Mouse (Mus musculus) stomach, postnatal 0 days (tissue): ENCODE results near the gene A830018L16Rik. TPM values are rescaled to one million over a fixed set of nuclear protein-coding genes. Genes with fewer than 3 reads are reported as not detected.

Experiments used
- ATAC-seq: fragments of 200-750 bp; cut with Nextera tagmentation; 2 replicates; pipeline ENCODE4 v1.8.0; 2017; ENCODE audit not compliant: low FRiP score, low TSS enrichment
- DNase-seq: peaks from one replicate; pipeline ENCODE4 v3.0.0-alpha.2; 2016; ENCODE audit warnings: low spot score
- H3K27ac ChIP-seq: fragments of 300-500 bp; sonication (generic); replicated peaks from 2 replicates; pipeline ENCODE4 v1.5.1; 2014; ENCODE audit warnings: mild to moderate bottlenecking, control low read depth
- H3K27me3 ChIP-seq: fragments of 300-500 bp; sonication (generic); 2 replicates; pipeline ENCODE4 v1.6.1; 2014; ENCODE audit warnings: low read length; ENCODE audit not compliant: control insufficient read depth, insufficient read depth
- H3K36me3 ChIP-seq: fragments of 300-500 bp; sonication (generic); 2 replicates; pipeline ENCODE4 v1.6.1; 2014; ENCODE audit warnings: low read length, mixed read lengths; ENCODE audit not compliant: control insufficient read depth, insufficient read depth
- H3K4me1 ChIP-seq: fragments of 300-500 bp; sonication (generic); replicated peaks from 2 replicates; pipeline ENCODE4 v1.6.1; 2014; ENCODE audit warnings: antibody characterized with exemption; ENCODE audit not compliant: control insufficient read depth, insufficient read depth
- H3K4me2 ChIP-seq: fragments of 300-500 bp; sonication (generic); replicated peaks from 2 replicates; pipeline ENCODE4 v1.6.1; 2014; ENCODE audit warnings: low read depth, mild to moderate bottlenecking, control low read depth, moderate library complexity
- H3K4me3 ChIP-seq: fragments of 300-500 bp; sonication (generic); 2 replicates; pipeline ENCODE4 v1.5.1; 2014; ENCODE audit warnings: low read depth, low read length, control low read depth
- H3K9ac ChIP-seq: fragments of 300-500 bp; sonication (generic); 2 replicates; pipeline ENCODE4 v1.6.1; 2014; ENCODE audit warnings: mild to moderate bottlenecking, low read length, control low read depth, mixed read lengths
- H3K9me3 ChIP-seq: fragments of 300-500 bp; sonication (generic); 2 replicates; pipeline ENCODE4 v1.6.1; 2016; ENCODE audit warnings: low read length; ENCODE audit not compliant: control insufficient read depth
- CTCF ChIP-seq: IDR thresholded peaks from 2 replicates; pipeline ENCODE4 v1.5.1; 2016; ENCODE audit warnings: antibody characterized with exemption, low read depth, mild to moderate bottlenecking, moderate library complexity
- EP300 ChIP-seq: optimal IDR thresholded peaks from 2 replicates; pipeline ENCODE3; 2016; ENCODE audit warnings: antibody characterized with exemption
- WGBS: fragments of 180-500 bp; shearing (Covaris S2); extraction: QIAGEN DNeasy Blood & Tissue Kit; methylation state at CpG from one replicate; pipeline ENCODE4 v1.1.7; 2014; 5-methylcytosine and 5-hydroxymethylcytosine counted together
- polyA plus RNA-seq: library from polyadenylated mRNA; unstranded; fragments of >200 nt; fragmentation: Nextera tagmentation; extraction: Ambion mirVana; gene quantifications from 2 replicates; pipeline ENCODE4 v1.2.1, GENCODE M21; 2015

A830018L16Rik gene
- polyA plus RNA-seq, 1 experiment from 2014 or later, result 3.5 TPM

DNA sequence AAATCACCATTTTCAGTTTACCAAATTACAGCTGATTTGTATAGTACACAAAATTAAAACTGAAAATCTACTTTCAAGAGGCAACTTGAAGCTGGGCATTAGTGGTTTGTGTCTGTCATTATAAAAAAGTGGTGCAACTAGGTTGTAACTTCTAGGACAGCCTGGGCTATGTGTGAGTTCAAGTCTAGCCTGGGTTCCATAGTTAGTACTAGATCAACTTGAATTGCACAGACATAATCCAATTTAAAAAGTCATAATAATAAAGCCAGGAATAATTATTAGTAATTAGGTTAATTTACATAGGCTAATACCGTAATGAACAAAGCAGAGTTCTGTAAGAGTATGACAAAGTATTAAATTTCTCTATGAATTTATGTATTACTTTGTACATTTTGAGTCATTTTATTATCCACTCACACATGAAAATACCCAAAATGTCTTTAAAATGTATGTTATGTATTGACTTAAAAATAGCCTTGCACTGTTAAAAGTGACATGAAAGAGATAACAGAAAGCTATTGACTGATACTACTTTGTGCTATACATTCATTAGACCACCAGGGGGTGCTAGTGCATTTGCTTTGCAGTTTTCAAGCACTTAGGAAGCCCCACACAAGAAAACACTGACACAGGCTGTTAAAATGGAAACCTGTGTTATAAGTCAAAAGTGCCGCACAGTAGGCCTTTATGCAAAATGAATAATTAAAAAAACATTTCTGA lies 243.6 kb downstream of the A830018L16Rik start:
- DNase-seq, result peak; percentile 16
- Histone ChIP-seq H3K4me1 (no peaks in the 10 kb centered on the region), H3K27ac (no peak overlapping the region), H3K27me3 (no peaks in the 10 kb centered on the region), H3K4me2 (no peak overlapping the region), H3K36me3 (no peaks in the 10 kb centered on the region), H3K9ac (no peak overlapping the region), H3K9me3 (no peaks in the 10 kb centered on the region), H3K4me3 (no peak overlapping the region)
- TF ChIP-seq EP300, result no peak
- peak; percentile 93 for TF ChIP-seq CTCF
- no peak for ATAC-seq
- WGBS, result 61% methylated on average over 2 of the region's 2 CpGs

- Histone ChIP-seq H3K4me1 (no peaks in the 10 kb centered on the region), H3K27me3 (no peaks in the 10 kb centered on the region), H3K36me3 (no peaks in the 10 kb centered on the region), H3K27ac (no peak overlapping the region), H3K4me3 (no peak overlapping the region), H3K9ac (no peak overlapping the region), H3K4me2 (no peak overlapping the region), H3K9me3 (no peaks in the 10 kb centered on the region)
- ATAC-seq (no peak), DNase-seq (no peak)
- 34% methylated on average over 3 of the region's 3 CpGs for WGBS
- TF ChIP-seq CTCF (no peak), EP300 (no peak)
Observed at GRCm38 (mm10) chr1:11658061-11658625, 244.2 kb downstream of the A830018L16Rik start.

- Histone ChIP-seq H3K36me3 (no peaks in the 10 kb centered on the region), H3K4me2 (no peak overlapping the region), H3K9ac (no peak overlapping the region), H3K27me3 (no peaks in the 10 kb centered on the region), H3K4me1 (no peaks in the 10 kb centered on the region), H3K4me3 (no peak overlapping the region), H3K9me3 (no peaks in the 10 kb centered on the region), H3K27ac (no peak overlapping the region)
- TF ChIP-seq EP300 (no peak), CTCF (no peak)
- DNase-seq (no peak), ATAC-seq (no peak)
Observed at GRCm38 (mm10) chr1:11744749-11745314, 330.9 kb downstream of the A830018L16Rik start.

DNA sequence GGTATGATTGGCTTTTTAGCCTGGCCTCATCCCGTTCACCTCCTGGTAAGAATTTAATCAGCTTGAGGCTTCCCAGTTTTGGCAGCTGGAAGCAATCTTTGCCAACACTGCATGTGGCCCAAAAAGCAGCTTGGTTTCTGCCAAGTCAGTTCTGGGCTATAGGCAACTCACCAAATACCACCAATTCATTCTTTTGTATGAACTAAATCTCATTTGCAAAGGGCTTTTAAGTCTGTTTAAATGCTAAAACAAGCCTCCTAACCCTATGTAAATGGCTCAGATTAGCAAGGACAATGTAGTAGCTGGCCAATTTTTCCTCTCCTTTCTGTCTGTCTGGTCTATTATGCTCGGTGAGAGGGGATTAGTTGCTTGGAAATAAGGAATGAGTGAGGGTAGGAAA lies 334.5 kb downstream of the A830018L16Rik start:
- ATAC-seq (no peak), DNase-seq (no peak)
- Histone ChIP-seq H3K4me1 (no peaks in the 10 kb centered on the region), H3K4me2 (no peak overlapping the region), H3K27ac (no peak overlapping the region), H3K36me3 (no peaks in the 10 kb centered on the region), H3K9ac (no peak overlapping the region), H3K4me3 (no peak overlapping the region), H3K9me3 (no peaks in the 10 kb centered on the region), H3K27me3 (no peaks in the 10 kb centered on the region)
- TF ChIP-seq EP300, result no peak
- no peak for TF ChIP-seq CTCF
- WGBS, result 28% methylated on average over 2 of the region's 2 CpGs

- H3K4me2 ChIP-seq, result no peak overlapping the region
Observed at GRCm38 (mm10) chr1:11750065-11750464, 336.2 kb downstream of the A830018L16Rik start.

DNA sequence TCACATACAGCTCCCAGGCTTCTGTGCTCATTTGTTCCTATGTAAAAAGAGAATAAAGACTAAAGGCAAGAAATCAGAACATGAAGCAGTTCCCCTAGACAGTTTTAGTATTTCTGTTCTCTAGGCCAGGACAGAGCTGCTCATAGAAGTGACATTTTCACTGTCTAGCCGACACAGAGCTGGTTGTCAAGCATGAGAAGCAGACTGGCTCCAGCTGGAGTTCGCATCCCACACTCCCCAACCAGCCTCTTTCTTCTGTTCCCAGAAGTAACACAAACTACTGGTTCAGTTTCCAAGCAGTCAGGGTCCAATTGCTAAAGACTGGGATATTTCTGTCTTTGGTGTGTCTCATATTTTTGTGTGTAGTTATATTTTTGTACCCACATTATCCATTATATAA lies 336.7 kb downstream of the A830018L16Rik start:
- H3K4me3 ChIP-seq, result no peak overlapping the region
- H3K9me3 ChIP-seq, result no peaks in the 10 kb centered on the region
- no peak overlapping the region for H3K9ac ChIP-seq
- H3K4me2 ChIP-seq, result no peak overlapping the region
- TF ChIP-seq EP300 (no peak), CTCF (no peak)
- H3K27ac ChIP-seq, result no peak overlapping the region
- DNase-seq (no peak), ATAC-seq (no peak)
- H3K27me3 ChIP-seq, result no peaks in the 10 kb centered on the region
- WGBS, result 55% methylated on average over 2 of the region's 2 CpGs
- no peaks in the 10 kb centered on the region for H3K4me1 ChIP-seq
- H3K36me3 ChIP-seq, result no peaks in the 10 kb centered on the region

More at GRCm38 (mm10) chr1:11750065-11750464, 336.2 kb downstream of the A830018L16Rik start:
- Histone ChIP-seq H3K9ac (no peak overlapping the region), H3K4me1 (no peaks in the 10 kb centered on the region), H3K27me3 (no peaks in the 10 kb centered on the region), H3K27ac (no peak overlapping the region), H3K4me3 (no peak overlapping the region), H3K9me3 (no peaks in the 10 kb centered on the region), H3K36me3 (no peaks in the 10 kb centered on the region)
- TF ChIP-seq CTCF (no peak), EP300 (no peak)
- no peak for DNase-seq
- ATAC-seq, result no peak
